Mouse (Mus musculus) WW6 (cell line): ENCODE measurements around the gene Hemk1.
"Not testable (repeated sequence)": the region's sequence is repeated elsewhere in the genome, so short reads cannot be mapped to it uniquely, and the experiment has no call there.

Experiments
- DNase-seq: peaks from one replicate; pipeline ENCODE4 v3.0.0-alpha.2; 2013; ENCODE audit warnings: low read depth, low spot score

The Hemk1 gene

GRCm38 (mm10) chr9:107308346-107309000 is 29.7 kb downstream of the Hemk1 start:
- DNase-seq, result no peak

GRCm38 (mm10) chr9:107307886-107308285 is 30.3 kb downstream of the Hemk1 start:
- DNase-seq, result no peak

- DNase-seq, result no peak
These were observed 30.9 kb downstream of the Hemk1 start for GRCm38 (mm10) chr9:107307099-107307872.

- DNase-seq, result not testable (repeated sequence)
These were observed 31.5 kb downstream of the Hemk1 start for GRCm38 (mm10) chr9:107306673-107307072.

- no peak for DNase-seq
These were observed 32.3 kb downstream of the Hemk1 start for GRCm38 (mm10) chr9:107305601-107306542.

GRCm38 (mm10) chr9:107305012-107305411 is 33.1 kb downstream of the Hemk1 start:
- DNase-seq, result no peak

- DNase-seq, result no peak
These were observed 33.8 kb downstream of the Hemk1 start for GRCm38 (mm10) chr9:107304383-107304782.

GRCm38 (mm10) chr9:107303900-107304299 is 34.2 kb downstream of the Hemk1 start:
- DNase-seq, result no peak

- DNase-seq, result no peak
These were observed 34.9 kb downstream of the Hemk1 start for GRCm38 (mm10) chr9:107303121-107303820.

GRCm38 (mm10) chr9:107302592-107302991 is 35.6 kb downstream of the Hemk1 start:
- DNase-seq, result no peak

- no peak for DNase-seq
These were observed 36.4 kb downstream of the Hemk1 start for GRCm38 (mm10) chr9:107301554-107302331.

- no peak for DNase-seq
These were observed 37.8 kb downstream of the Hemk1 start for GRCm38 (mm10) chr9:107300224-107300973.

- no peak for DNase-seq
These were observed 38.4 kb downstream of the Hemk1 start for GRCm38 (mm10) chr9:107299783-107300182.

GRCm38 (mm10) chr9:107298876-107299275 is 39.3 kb downstream of the Hemk1 start:
- no peak for DNase-seq

GRCm38 (mm10) chr9:107298059-107298780 is 39.9 kb downstream of the Hemk1 start:
- no peak for DNase-seq

- DNase-seq, result no peak
These were observed 40.5 kb downstream of the Hemk1 start for GRCm38 (mm10) chr9:107297658-107298057.

GRCm38 (mm10) chr9:107297059-107297458 is 41.1 kb downstream of the Hemk1 start:
- DNase-seq, result no peak

- DNase-seq, result peak; percentile 77
These were observed 41.6 kb downstream of the Hemk1 start for GRCm38 (mm10) chr9:107296501-107296965.

- no peak for DNase-seq
These were observed 42.1 kb downstream of the Hemk1 start for GRCm38 (mm10) chr9:107296041-107296440.

GRCm38 (mm10) chr9:107296016-107296040 is 42.3 kb downstream of the Hemk1 start, which contains the start of gene Cish:
Gene Cish, plus strand, starts transcription at chr9:107296026.
- no peak for DNase-seq
